Mouse (Mus musculus) lung, adult 2 months (tissue): Measurements from ENCODE around the gene Ftsj1.

Experiments
- CTCF ChIP-seq: fragments of 200-500 bp; IDR thresholded peaks from 2 replicates; pipeline ENCODE4 v1.5.1; 2011; ENCODE audit warnings: mild to moderate bottlenecking, low read length, control low read depth; ENCODE audit not compliant: insufficient read depth
- POLR2A ChIP-seq: fragments of 200-500 bp; IDR thresholded peaks from 2 replicates; pipeline ENCODE4 v1.6.1; 2011; ENCODE audit warnings: low read depth, mild to moderate bottlenecking, control low read depth, low read length, borderline replicate concordance; ENCODE audit errors: extremely low read depth

DNA sequence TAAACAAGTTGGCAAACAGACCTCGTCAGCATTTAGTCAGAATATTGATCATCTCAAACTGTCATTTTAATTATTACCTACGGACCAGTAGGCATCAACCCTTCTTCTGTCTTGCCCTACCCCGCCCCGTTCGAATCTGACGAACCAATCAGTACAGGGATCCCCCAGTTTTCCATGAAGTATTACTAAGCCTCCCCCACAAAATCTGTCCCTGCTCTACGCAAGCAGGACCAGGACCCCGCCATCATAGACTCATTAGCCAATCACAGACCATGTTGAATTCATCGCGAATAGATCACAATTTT, 58.8 kb downstream of the Ftsj1 start, which contains the start of gene Ebp:
- no peak for TF ChIP-seq POLR2A
- TF ChIP-seq CTCF = no peak
